Mouse (Mus musculus) lung, postnatal 0 days (tissue): ENCODE measurements around the gene Zfp607b.

Experiments
- CTCF ChIP-seq: IDR thresholded peaks from 2 replicates; pipeline ENCODE4 v1.5.1; 2016; ENCODE audit warnings: antibody characterized with exemption, mild to moderate bottlenecking
- EP300 ChIP-seq: IDR thresholded peaks from 2 replicates; pipeline ENCODE4 v1.6.1; 2016; ENCODE audit warnings: antibody characterized with exemption, mild to moderate bottlenecking, control low read depth

- TF ChIP-seq CTCF = no peak
- TF ChIP-seq EP300 = no peak
Observed at GRCm38 (mm10) chr7:27649723-27650122, 39.4 kb upstream of the Zfp607b start.
